Mouse (Mus musculus) adrenal gland, postnatal 25 days (tissue): ENCODE results near the gene Adgrb2. TPM values are rescaled to one million over a fixed set of nuclear protein-coding genes. Genes with fewer than 3 reads are reported as not detected.

Experiments
- DNase-seq: peaks from one replicate; pipeline ENCODE4 v3.0.0; 2021; ENCODE audit warnings: mixed read lengths
- total RNA-seq: library from RNA; stranded (reverse); gene quantifications from 2 replicates; pipeline ENCODE4 v1.2.3, GENCODE M21; 2021

Gene Adgrb2
- total RNA-seq, 1 experiment from 2014 or later, result 29.8 TPM

- DNase-seq, result peak; percentile 82
These were observed 3.3 kb downstream of the Adgrb2 start for GRCm38 (mm10) chr4:129987825-129988504.

GRCm38 (mm10) chr4:129989925-129990324, 5.3 kb downstream of the Adgrb2 start:
- DNase-seq, result no peak

GRCm38 (mm10) chr4:129992720-129993119, 8.1 kb downstream of the Adgrb2 start:
- DNase-seq, result no peak

- DNase-seq, result peak; percentile 45
These were observed 8.5 kb downstream of the Adgrb2 start for GRCm38 (mm10) chr4:129993213-129993612.

GRCm38 (mm10) chr4:129993944-129994695, 9.4 kb downstream of the Adgrb2 start:
- DNase-seq, result peak; percentile 75

GRCm38 (mm10) chr4:129994728-129995127, 10.1 kb downstream of the Adgrb2 start:
- no peak for DNase-seq

- no peak for DNase-seq
These were observed 10.6 kb downstream of the Adgrb2 start for GRCm38 (mm10) chr4:129995255-129995654.

- no peak for DNase-seq
These were observed 11.3 kb downstream of the Adgrb2 start for GRCm38 (mm10) chr4:129996015-129996414.

GRCm38 (mm10) chr4:129998124-129998523, 13.5 kb downstream of the Adgrb2 start:
- DNase-seq, result no peak

- no peak for DNase-seq
These were observed 17.0 kb downstream of the Adgrb2 start for GRCm38 (mm10) chr4:130001710-130002109.

GRCm38 (mm10) chr4:130002157-130002556, 17.5 kb downstream of the Adgrb2 start:
- DNase-seq, result no peak

GRCm38 (mm10) chr4:130005593-130005992, 20.9 kb downstream of the Adgrb2 start:
- DNase-seq, result no peak

- no peak for DNase-seq
These were observed 21.9 kb downstream of the Adgrb2 start for GRCm38 (mm10) chr4:130006533-130006932.

GRCm38 (mm10) chr4:130009043-130009442, 24.4 kb downstream of the Adgrb2 start:
- DNase-seq, result no peak

- DNase-seq, result no peak
These were observed 26.1 kb downstream of the Adgrb2 start for GRCm38 (mm10) chr4:130010723-130011122.

- DNase-seq, result no peak
These were observed 27.6 kb downstream of the Adgrb2 start for GRCm38 (mm10) chr4:130012234-130012633.

- DNase-seq, result no peak
These were observed 28.4 kb downstream of the Adgrb2 start for GRCm38 (mm10) chr4:130013111-130013510.

GRCm38 (mm10) chr4:130016010-130016409, 31.3 kb downstream of the Adgrb2 start:
- DNase-seq, result no peak

- DNase-seq, result no peak
These were observed 32.5 kb downstream of the Adgrb2 start for GRCm38 (mm10) chr4:130017036-130017674.

- DNase-seq, result no peak
These were observed 38.3 kb downstream of the Adgrb2 start for GRCm38 (mm10) chr4:130022952-130023351.

GRCm38 (mm10) chr4:130023511-130024231, 39.0 kb downstream of the Adgrb2 start:
- DNase-seq, result no peak

- DNase-seq, result no peak
These were observed 40.9 kb downstream of the Adgrb2 start for GRCm38 (mm10) chr4:130025544-130025943.

GRCm38 (mm10) chr4:130031146-130031545, 46.5 kb downstream of the Adgrb2 start:
- no peak for DNase-seq
